Mouse (Mus musculus): ENCODE data around the gene Dis3l2. TPM values are rescaled to one million over a fixed set of nuclear protein-coding genes. Genes with fewer than 3 reads are reported as not detected.

Dis3l2 gene
- polyA plus RNA-seq, 1 experiment from 2014 or later: 8.8 TPM

- no peaks in the 10 kb centered on the region for H3K27me3 ChIP-seq
- H3K4me2 ChIP-seq: no peak overlapping the region
- no peak for ATAC-seq (ENCODE audit: low read depth)
- H3K27ac ChIP-seq: no peak overlapping the region
- WGBS (ENCODE audit: insufficient replicate concordance): 59% methylated on average over 2 of the region's 2 CpGs
- H3K9ac ChIP-seq: no peak overlapping the region
- no peak for DNase-seq
- no peaks in the 10 kb centered on the region for H3K36me3 ChIP-seq
- no peak overlapping the region for H3K4me3 ChIP-seq (replicated peaks)
- no peaks in the 10 kb centered on the region for H3K4me1 ChIP-seq (replicated peaks)
- no peaks in the 10 kb centered on the region for H3K9me3 ChIP-seq (replicated peaks)
Measured at GRCm38 (mm10) chr1:86834351-86834987, 130.9 kb downstream of the Dis3l2 start.

GRCm38 (mm10) chr1:86834988-86835387 lies 131.4 kb downstream of the Dis3l2 start:
- no peak for DNase-seq
- ATAC-seq (ENCODE audit: low read depth): no peak
- Histone ChIP-seq H3K27ac (no peak overlapping the region), H3K4me1 (replicated peaks) (no peaks in the 10 kb centered on the region), H3K9ac (no peak overlapping the region), H3K4me3 (replicated peaks) (no peak overlapping the region), H3K36me3 (no peaks in the 10 kb centered on the region), H3K9me3 (replicated peaks) (no peaks in the 10 kb centered on the region), H3K4me2 (no peak overlapping the region), H3K27me3 (no peaks in the 10 kb centered on the region)
- 60% methylated on average over 2 of the region's 2 CpGs for WGBS (ENCODE audit: insufficient replicate concordance)

GRCm38 (mm10) chr1:86850754-86851153 lies 147.1 kb downstream of the Dis3l2 start:
- 0 out of 2 replicates have a peak, but pooled peaks cover 2% of the 10 kb centered on the region for H3K36me3 ChIP-seq
- peaks cover 6% of the 10 kb centered on the region; the same call in 1 of the 2 replicates for H3K4me1 ChIP-seq (replicated peaks)
- no peak overlapping the region for H3K27ac ChIP-seq
- DNase-seq (no peak), ATAC-seq (ENCODE audit: low read depth) (peak; percentile 50; the same call in 1 of the 2 replicates)
- WGBS (ENCODE audit: insufficient replicate concordance): 34% methylated on average over 2 of the region's 2 CpGs
- no peak overlapping the region for H3K4me3 ChIP-seq (replicated peaks)
- no peak overlapping the region for H3K4me2 ChIP-seq
- no peaks in the 10 kb centered on the region for H3K9me3 ChIP-seq (replicated peaks)
- H3K9ac ChIP-seq: no peak overlapping the region
- H3K27me3 ChIP-seq: no peaks in the 10 kb centered on the region

GRCm38 (mm10) chr1:86858876-86859275 lies 155.3 kb downstream of the Dis3l2 start:
- H3K9ac ChIP-seq: no peak overlapping the region
- no peak for DNase-seq
- H3K4me2 ChIP-seq: no peak overlapping the region
- no peaks in the 10 kb centered on the region for H3K4me1 ChIP-seq (replicated peaks)
- H3K4me3 ChIP-seq (replicated peaks): no peak overlapping the region
- 21% methylated on average over 1 of the region's 1 CpGs for WGBS (ENCODE audit: insufficient replicate concordance)
- peaks cover 2% of the 10 kb centered on the region; the same call in 1 of the 2 replicates for H3K36me3 ChIP-seq
- H3K27me3 ChIP-seq: no peaks in the 10 kb centered on the region
- no peak for ATAC-seq (ENCODE audit: low read depth)
- no peaks in the 10 kb centered on the region for H3K9me3 ChIP-seq (replicated peaks)
- H3K27ac ChIP-seq: no peak overlapping the region

- no peaks in the 10 kb centered on the region for H3K27me3 ChIP-seq
- no peak overlapping the region for H3K27ac ChIP-seq
- peaks cover 2% of the 10 kb centered on the region; the same call in 1 of the 2 replicates for H3K36me3 ChIP-seq
- H3K9me3 ChIP-seq (replicated peaks): no peaks in the 10 kb centered on the region
- ATAC-seq (ENCODE audit: low read depth): no peak
- no peak overlapping the region for H3K4me2 ChIP-seq
- WGBS (ENCODE audit: insufficient replicate concordance): 36% methylated on average over 1 of the region's 1 CpGs
- H3K4me3 ChIP-seq (replicated peaks): no peak overlapping the region
- no peaks in the 10 kb centered on the region for H3K4me1 ChIP-seq (replicated peaks)
- no peak for DNase-seq
- no peak overlapping the region for H3K9ac ChIP-seq
Measured at GRCm38 (mm10) chr1:86859371-86859770, 155.8 kb downstream of the Dis3l2 start.

GRCm38 (mm10) chr1:86873745-86874144 lies 170.1 kb downstream of the Dis3l2 start:
- DNase-seq: no peak
- Histone ChIP-seq H3K9me3 (replicated peaks) (no peaks in the 10 kb centered on the region), H3K4me3 (replicated peaks) (no peak overlapping the region), H3K9ac (no peak overlapping the region), H3K27ac (no peak overlapping the region), H3K4me2 (no peak overlapping the region), H3K4me1 (replicated peaks) (no peaks in the 10 kb centered on the region), H3K27me3 (no peaks in the 10 kb centered on the region), H3K36me3 (no peaks in the 10 kb centered on the region)
- WGBS (ENCODE audit: insufficient replicate concordance): 67% methylated on average over 2 of the region's 2 CpGs
- no peak for ATAC-seq (ENCODE audit: low read depth)

GRCm38 (mm10) chr1:86878743-86879142 lies 175.1 kb downstream of the Dis3l2 start:
- H3K27me3 ChIP-seq: no peaks in the 10 kb centered on the region
- ATAC-seq (ENCODE audit: low read depth) (no peak), DNase-seq (no peak)
- no peak overlapping the region for H3K4me2 ChIP-seq
- H3K9me3 ChIP-seq (replicated peaks): no peaks in the 10 kb centered on the region
- no peak overlapping the region for H3K4me3 ChIP-seq (replicated peaks)
- no peaks in the 10 kb centered on the region for H3K4me1 ChIP-seq (replicated peaks)
- H3K9ac ChIP-seq: no peak overlapping the region
- no peak overlapping the region for H3K27ac ChIP-seq
- H3K36me3 ChIP-seq: no peaks in the 10 kb centered on the region

- no peaks in the 10 kb centered on the region for H3K36me3 ChIP-seq
- H3K4me3 ChIP-seq (replicated peaks): no peak overlapping the region
- H3K9ac ChIP-seq: no peak overlapping the region
- DNase-seq (no peak), ATAC-seq (ENCODE audit: low read depth) (peak; percentile 57; the same call in 1 of the 2 replicates)
- no peaks in the 10 kb centered on the region for H3K9me3 ChIP-seq (replicated peaks)
- 71% methylated on average over 2 of the region's 2 CpGs for WGBS (ENCODE audit: insufficient replicate concordance)
- no peak overlapping the region for H3K4me2 ChIP-seq
- H3K4me1 ChIP-seq (replicated peaks): no peaks in the 10 kb centered on the region
- no peak overlapping the region for H3K27ac ChIP-seq
- H3K27me3 ChIP-seq: no peaks in the 10 kb centered on the region
Measured at GRCm38 (mm10) chr1:86879547-86879946, 175.9 kb downstream of the Dis3l2 start.

GRCm38 (mm10) chr1:86887060-86887459 lies 183.5 kb downstream of the Dis3l2 start:
- H3K36me3 ChIP-seq: no peaks in the 10 kb centered on the region
- no peak for ATAC-seq (ENCODE audit: low read depth)
- 74% methylated on average over 1 of the region's 1 CpGs for WGBS (ENCODE audit: insufficient replicate concordance)

GRCm38 (mm10) chr1:86912481-86912880 lies 208.9 kb downstream of the Dis3l2 start:
- Histone ChIP-seq H3K27ac (no peak overlapping the region), H3K9me3 (replicated peaks) (no peaks in the 10 kb centered on the region), H3K4me3 (replicated peaks) (no peak overlapping the region), H3K9ac (no peak overlapping the region), H3K4me2 (no peak overlapping the region), H3K4me1 (replicated peaks) (peaks cover 20% of the 10 kb centered on the region), H3K27me3 (no peaks in the 10 kb centered on the region), H3K36me3 (no peaks in the 10 kb centered on the region)
- DNase-seq (no peak), ATAC-seq (ENCODE audit: low read depth) (no peak)
- 75% methylated on average over 2 of the region's 2 CpGs for whole genome bisulfite sequencing (ENCODE audit: insufficient replicate concordance)

More at GRCm38 (mm10) chr1:86887060-86887459, 183.5 kb downstream of the Dis3l2 start:
- Histone ChIP-seq H3K9ac (no peak overlapping the region), H3K4me1 (replicated peaks) (no peaks in the 10 kb centered on the region), H3K27me3 (no peaks in the 10 kb centered on the region), H3K9me3 (replicated peaks) (no peaks in the 10 kb centered on the region), H3K4me2 (no peak overlapping the region), H3K27ac (no peak overlapping the region), H3K4me3 (replicated peaks) (no peak overlapping the region)
- DNase-seq: no peak

GRCm38 (mm10) chr1:86913896-86914295 lies 210.3 kb downstream of the Dis3l2 start:
- H3K4me1 ChIP-seq (replicated peaks): peaks cover 20% of the 10 kb centered on the region
- no peak overlapping the region for H3K9ac ChIP-seq
- no peaks in the 10 kb centered on the region for H3K27me3 ChIP-seq
- H3K4me3 ChIP-seq (replicated peaks): no peak overlapping the region
- H3K9me3 ChIP-seq (replicated peaks): no peaks in the 10 kb centered on the region
- WGBS (ENCODE audit: insufficient replicate concordance): 86% methylated on average over 3 of the region's 3 CpGs
- DNase-seq (no peak), ATAC-seq (ENCODE audit: low read depth) (no peak)
- no peaks in the 10 kb centered on the region for H3K36me3 ChIP-seq
- H3K27ac ChIP-seq: no peak overlapping the region
- no peak overlapping the region for H3K4me2 ChIP-seq

- H3K27ac ChIP-seq: no peak overlapping the region
- no peak overlapping the region for H3K4me3 ChIP-seq (replicated peaks)
- no peak for DNase-seq
- peaks cover 20% of the 10 kb centered on the region for H3K4me1 ChIP-seq (replicated peaks)
- ATAC-seq (ENCODE audit: low read depth): no peak
- H3K4me2 ChIP-seq: no peak overlapping the region
- H3K9me3 ChIP-seq (replicated peaks): no peaks in the 10 kb centered on the region
- 84% methylated on average over 2 of the region's 2 CpGs for WGBS (ENCODE audit: insufficient replicate concordance)
- H3K27me3 ChIP-seq: no peaks in the 10 kb centered on the region
- no peaks in the 10 kb centered on the region for H3K36me3 ChIP-seq
- no peak overlapping the region for H3K9ac ChIP-seq
Measured at GRCm38 (mm10) chr1:86914697-86915096, 211.1 kb downstream of the Dis3l2 start.

All from liver, embryonic 13.5 days (tissue).